Mouse (Mus musculus) hindbrain, embryonic 12.5 days (tissue): ENCODE measurements around the gene Fn1. TPM values are rescaled to one million over a fixed set of nuclear protein-coding genes. Genes with fewer than 3 reads are reported as not detected.
A peak's percentile ranks its signal among the peaks of the same experiment; 100 is the strongest.

Experiments
- ATAC-seq: fragments of 200-750 bp; cut with Nextera tagmentation; 2 replicates; pipeline ENCODE4 v1.8.0; 2017; ENCODE audit warnings: moderate TSS enrichment; ENCODE audit not compliant: low FRiP score
- H3K27ac ChIP-seq: fragments of 300-500 bp; sonication (generic); 2 replicates; pipeline ENCODE4 v1.5.1; 2016; ENCODE audit warnings: mild to moderate bottlenecking
- H3K27me3 ChIP-seq: fragments of 300-500 bp; sonication (generic); 2 replicates; pipeline ENCODE4 v1.6.1; 2016; ENCODE audit warnings: mild to moderate bottlenecking
- H3K36me3 ChIP-seq: fragments of 300-500 bp; sonication (generic); 2 replicates; pipeline ENCODE4 v1.6.1; 2016; ENCODE audit warnings: mild to moderate bottlenecking
- H3K4me1 ChIP-seq: fragments of 300-500 bp; sonication (generic); 2 replicates; pipeline ENCODE4 v1.6.1; 2016
- H3K4me2 ChIP-seq: fragments of 300-500 bp; sonication (generic); replicated peaks from 2 replicates; pipeline ENCODE4 v1.6.1; 2016; ENCODE audit warnings: mild to moderate bottlenecking
- H3K4me3 ChIP-seq: fragments of 300-500 bp; sonication (generic); 2 replicates; pipeline ENCODE4 v1.5.1; 2016; ENCODE audit warnings: mild to moderate bottlenecking
- H3K9ac ChIP-seq: fragments of 300-500 bp; sonication (generic); 2 replicates; pipeline ENCODE4 v1.6.1; 2016; ENCODE audit warnings: mild to moderate bottlenecking, moderate library complexity
- H3K9me3 ChIP-seq: fragments of 300-500 bp; sonication (generic); replicated peaks from 2 replicates; pipeline ENCODE4 v1.6.1; 2016; ENCODE audit warnings: mild to moderate bottlenecking
- WGBS: fragments of 180-500 bp; shearing (Covaris S2); methylation state at CpG from one replicate; pipeline ENCODE4 v1.1.7; 2016; 5-methylcytosine and 5-hydroxymethylcytosine counted together
- polyA plus RNA-seq: library from polyadenylated mRNA; unstranded; fragments of >200 nt; fragmentation: Nextera tagmentation; extraction: Ambion mirVana; gene quantifications from 2 replicates; pipeline ENCODE4 v1.2.1, GENCODE M21; 2016

Fn1 gene
- polyA plus RNA-seq, 1 experiment from 2014 or later = 147 TPM

DNA sequence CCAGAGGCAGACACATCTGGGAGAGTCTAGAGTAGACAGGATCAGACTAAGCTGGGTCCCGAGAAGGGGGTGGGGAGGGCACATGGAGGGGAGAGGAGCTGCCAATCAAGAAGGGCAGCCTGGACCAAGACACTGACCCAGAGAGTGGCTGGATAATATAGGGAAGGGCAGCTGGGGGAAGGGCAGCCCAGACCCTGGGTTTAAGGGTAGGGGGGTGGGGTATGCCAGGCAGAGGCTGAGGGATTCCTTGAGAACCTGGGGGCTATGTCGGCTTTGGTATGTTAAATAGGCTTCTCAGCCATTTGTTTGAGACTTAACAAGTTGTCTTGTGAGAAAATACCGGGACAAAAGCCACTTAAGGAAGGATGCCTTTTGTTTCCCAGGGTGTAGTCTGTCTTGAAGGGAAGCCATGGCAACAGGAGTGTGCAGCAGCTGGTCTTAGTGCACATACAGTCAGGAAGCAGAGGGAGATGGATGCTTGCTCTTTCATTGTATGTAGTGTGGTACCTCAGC lies 20.5 kb upstream of the Fn1 start:
- Histone ChIP-seq H3K4me3 (no peak overlapping the region), H3K9ac (no peak overlapping the region), H3K9me3 (no peaks in the 10 kb centered on the region), H3K36me3 (no peaks in the 10 kb centered on the region), H3K4me1 (peaks cover 7% of the 10 kb centered on the region), H3K4me2 (no peak overlapping the region), H3K27ac (peak overlapping the region; percentile 7; the same call in 1 of the 2 replicates), H3K27me3 (no peaks in the 10 kb centered on the region)
- ATAC-seq = peak; percentile 90
- WGBS = 9% methylated on average over 3 of the region's 3 CpGs

DNA sequence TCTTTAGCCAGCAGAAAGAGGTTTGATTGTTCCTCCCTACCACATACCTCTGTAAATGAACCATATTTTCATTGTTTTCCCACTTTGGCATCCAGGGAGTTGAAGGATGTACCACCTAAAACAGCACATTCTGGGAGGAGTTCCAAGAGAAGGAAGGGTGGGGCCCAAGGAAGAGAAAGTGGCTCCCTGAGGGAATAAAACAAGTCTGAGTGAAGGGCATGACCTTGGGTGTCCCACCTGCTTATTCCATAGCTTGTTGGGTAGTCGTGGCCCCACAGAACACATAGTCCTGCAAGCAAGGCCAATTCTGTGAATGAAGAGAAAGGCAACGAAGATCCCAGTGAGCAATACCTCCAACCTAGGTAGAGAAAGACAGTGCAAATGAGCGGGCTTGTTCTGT lies 19.3 kb upstream of the Fn1 start:
- no peak for ATAC-seq
- WGBS = 90% methylated on average over 3 of the region's 3 CpGs
- peaks cover 7% of the 10 kb centered on the region for H3K4me1 ChIP-seq
- no peaks in the 10 kb centered on the region for H3K36me3 ChIP-seq
- H3K9ac ChIP-seq = no peak overlapping the region
- no peak overlapping the region for H3K27ac ChIP-seq
- H3K9me3 ChIP-seq = peaks cover 6% of the 10 kb centered on the region; the same call in 1 of the 2 replicates
- H3K4me2 ChIP-seq = no peak overlapping the region
- no peak overlapping the region for H3K4me3 ChIP-seq
- H3K27me3 ChIP-seq = no peaks in the 10 kb centered on the region

DNA sequence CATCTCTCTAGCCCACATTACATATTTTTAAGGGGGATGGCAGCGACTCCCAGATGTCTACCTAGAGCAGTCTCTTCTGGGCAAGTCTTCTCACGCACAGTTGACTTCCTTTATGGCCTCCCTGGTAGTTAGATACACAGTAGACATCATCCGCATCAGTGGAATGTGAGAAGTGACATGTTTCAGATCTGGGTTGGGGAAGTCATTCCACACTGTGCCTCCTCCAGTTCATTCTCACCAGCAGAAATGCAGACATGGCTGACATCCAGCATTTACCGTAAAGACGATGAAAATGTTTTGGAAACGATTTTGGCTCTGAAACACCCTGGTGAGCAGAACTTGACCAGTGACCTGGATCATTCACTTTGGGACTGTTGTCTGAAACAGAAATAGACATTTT lies 10.2 kb upstream of the Fn1 start:
- Histone ChIP-seq H3K4me2 (no peak overlapping the region), H3K9me3 (peaks cover 13% of the 10 kb centered on the region), H3K9ac (no peak overlapping the region), H3K36me3 (no peaks in the 10 kb centered on the region), H3K4me1 (no peaks in the 10 kb centered on the region), H3K27me3 (no peaks in the 10 kb centered on the region), H3K4me3 (no peak overlapping the region), H3K27ac (no peak overlapping the region)
- no peak for ATAC-seq
- 83% methylated on average over 6 of the region's 6 CpGs for WGBS

DNA sequence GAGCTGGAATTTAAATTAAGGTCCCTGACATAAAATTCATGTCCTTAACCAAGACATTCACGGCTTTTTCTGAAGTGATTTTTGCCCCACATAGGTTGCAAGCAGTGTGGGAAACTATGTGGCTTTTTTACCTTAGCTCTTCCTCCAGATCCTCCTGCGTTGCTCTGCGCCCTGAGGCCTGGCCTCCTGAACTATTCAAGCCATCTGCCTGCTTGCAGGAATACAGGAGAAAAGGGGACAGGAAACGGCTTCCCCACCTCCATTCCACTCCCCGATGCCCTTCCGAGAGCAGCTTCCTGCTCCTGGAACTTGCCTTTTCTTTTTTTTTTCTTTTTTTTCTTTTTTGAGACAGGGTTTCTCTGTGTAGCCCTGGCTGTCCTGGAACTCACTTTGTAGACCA lies 5.6 kb upstream of the Fn1 start:
- H3K4me3 ChIP-seq = no peak overlapping the region
- peaks cover 7% of the 10 kb centered on the region for H3K9me3 ChIP-seq
- H3K9ac ChIP-seq = no peak overlapping the region
- H3K27ac ChIP-seq = no peak overlapping the region
- ATAC-seq = no peak
- H3K27me3 ChIP-seq = no peaks in the 10 kb centered on the region
- no peaks in the 10 kb centered on the region for H3K36me3 ChIP-seq
- H3K4me1 ChIP-seq = peaks cover 5% of the 10 kb centered on the region; the same call in 1 of the 2 replicates
- WGBS = 68% methylated on average over 6 of the region's 6 CpGs
- H3K4me2 ChIP-seq = no peak overlapping the region

DNA sequence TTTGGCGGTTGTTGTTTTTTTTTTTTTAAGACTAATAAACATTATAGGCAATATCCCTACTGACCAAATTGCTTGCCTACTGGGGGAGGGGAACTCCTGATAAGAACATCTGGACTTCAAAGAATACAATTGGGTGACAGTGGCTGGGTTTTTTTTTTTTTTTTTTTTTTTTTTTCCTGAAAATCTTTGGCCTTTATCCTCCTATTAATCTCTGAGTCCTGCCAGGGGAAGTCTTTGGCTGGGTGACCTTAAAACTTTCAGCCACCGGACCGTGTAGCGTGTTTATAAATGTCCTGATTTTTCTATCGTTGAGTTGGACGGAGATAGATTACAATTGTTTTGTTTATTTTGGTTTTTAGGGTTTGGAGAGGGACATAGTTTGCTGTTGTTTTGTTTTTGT lies 3.3 kb upstream of the Fn1 start:
- no peak overlapping the region for H3K9ac ChIP-seq
- H3K9me3 ChIP-seq = no peaks in the 10 kb centered on the region
- no peak overlapping the region for H3K4me3 ChIP-seq
- H3K36me3 ChIP-seq = no peaks in the 10 kb centered on the region
- 81% methylated on average over 6 of the region's 6 CpGs for WGBS
- no peak for ATAC-seq
- no peak overlapping the region for H3K27ac ChIP-seq
- H3K4me1 ChIP-seq = peaks cover 9% of the 10 kb centered on the region
- no peak overlapping the region for H3K4me2 ChIP-seq
- H3K27me3 ChIP-seq = no peaks in the 10 kb centered on the region

DNA sequence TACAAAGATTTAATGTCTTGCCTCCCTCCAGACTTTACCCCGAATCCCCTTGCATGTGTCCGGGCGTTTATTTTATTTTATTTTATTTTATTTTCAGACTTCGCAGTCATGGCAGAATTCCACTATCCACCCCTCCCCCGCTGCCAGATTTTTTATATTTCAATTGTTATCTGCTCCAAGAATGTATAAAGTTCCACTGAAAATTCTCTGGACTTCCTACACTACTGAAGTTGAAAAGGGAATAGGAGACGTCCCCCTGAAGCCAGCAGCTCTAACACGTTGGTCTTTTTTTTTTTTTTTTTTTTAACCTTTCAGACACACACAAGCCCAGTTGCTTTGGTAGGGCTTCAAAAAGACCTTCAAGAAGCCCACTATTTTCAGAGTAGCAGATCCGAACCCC lies 1.2 kb upstream of the Fn1 start:
- WGBS = 22% methylated on average over 8 of the region's 8 CpGs
- ATAC-seq = no peak
- Histone ChIP-seq H3K27me3 (no peaks in the 10 kb centered on the region), H3K9ac (peak overlapping the region; percentile 82), H3K4me1 (peaks cover 18% of the 10 kb centered on the region), H3K36me3 (peaks cover 3% of the 10 kb centered on the region; the same call in 1 of the 2 replicates), H3K27ac (peak overlapping the region; percentile 90; the same call in 1 of the 2 replicates), H3K9me3 (no peaks in the 10 kb centered on the region), H3K4me2 (peak overlapping the region; percentile 92), H3K4me3 (peak overlapping the region; percentile 76)

DNA sequence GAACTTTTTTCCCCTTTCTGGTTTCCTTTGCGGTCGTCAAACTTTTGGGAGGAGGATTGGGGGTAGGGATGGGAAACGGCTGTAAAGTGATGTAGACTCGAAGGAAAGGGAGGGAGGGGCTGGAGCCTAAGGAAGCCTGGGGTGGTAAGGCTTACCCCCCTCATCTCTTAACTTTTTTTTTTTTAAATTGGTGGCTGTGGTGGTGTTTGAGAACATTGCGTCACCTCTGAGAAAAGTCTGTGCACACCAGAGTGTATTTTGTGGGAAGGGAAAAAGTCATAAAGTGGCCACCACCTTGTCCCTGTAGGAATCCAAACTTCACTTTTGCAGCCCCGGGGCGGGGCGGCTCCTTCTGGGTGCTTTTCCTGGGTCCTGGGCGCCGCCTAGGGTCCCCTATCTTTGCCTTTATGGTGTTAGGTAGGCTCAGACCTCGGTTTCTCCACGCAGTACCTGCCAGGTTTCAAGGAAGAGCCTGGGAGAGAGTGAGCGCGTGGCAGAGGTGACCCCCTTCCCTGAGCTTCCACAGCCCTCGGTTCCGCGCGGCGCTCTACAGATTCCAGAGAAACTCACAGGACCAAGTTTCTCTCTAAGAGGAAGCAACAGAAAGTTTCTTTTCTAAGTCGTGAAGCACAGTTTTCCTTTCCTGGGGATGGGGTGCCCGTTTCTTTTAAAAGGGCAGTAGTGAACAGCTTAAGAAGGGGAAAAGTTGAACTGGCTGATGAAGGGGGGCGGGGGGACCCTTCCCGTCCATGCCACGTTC lies 580 bp upstream of the Fn1 start:
- no peaks in the 10 kb centered on the region for H3K9me3 ChIP-seq
- peak overlapping the region; percentile 76 for H3K4me3 ChIP-seq
- under 1% methylated on average over 24 of the region's 24 CpGs for WGBS
- peaks cover 18% of the 10 kb centered on the region for H3K4me1 ChIP-seq
- peak overlapping the region; percentile 90 for H3K27ac ChIP-seq
- peak overlapping the region; percentile 92 for H3K4me2 ChIP-seq
- H3K27me3 ChIP-seq = no peaks in the 10 kb centered on the region
- ATAC-seq = peak; percentile 26
- peak overlapping the region; percentile 82 for H3K9ac ChIP-seq
- peaks cover 3% of the 10 kb centered on the region; the same call in 1 of the 2 replicates for H3K36me3 ChIP-seq

DNA sequence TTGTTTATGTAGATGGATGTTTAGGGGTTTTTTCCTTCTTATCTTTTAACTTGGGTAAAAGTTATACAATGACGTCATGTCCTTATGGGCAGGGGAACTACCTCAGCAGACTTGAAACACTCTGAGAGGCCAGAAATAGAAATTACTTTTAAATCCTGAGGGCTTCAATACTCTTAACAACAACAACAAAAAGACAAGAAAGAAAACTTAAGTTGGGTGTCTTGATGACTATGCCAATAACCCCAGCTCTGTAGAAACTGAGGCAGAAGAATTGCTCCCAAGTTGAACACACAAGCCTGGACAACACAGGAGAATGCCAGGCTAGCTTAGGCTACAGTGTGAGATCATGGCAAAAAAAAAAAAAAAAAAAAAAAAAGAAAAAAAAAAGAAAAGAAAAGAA lies 1.2 kb downstream of the Fn1 start:
- no peak for ATAC-seq
- Histone ChIP-seq H3K4me1 (peaks cover 18% of the 10 kb centered on the region), H3K36me3 (peaks cover 18% of the 10 kb centered on the region), H3K9me3 (no peaks in the 10 kb centered on the region), H3K4me2 (peak overlapping the region; percentile 92), H3K4me3 (peak overlapping the region; percentile 25), H3K9ac (no peak overlapping the region), H3K27ac (no peak overlapping the region), H3K27me3 (no peaks in the 10 kb centered on the region)
- 45% methylated on average over 1 of the region's 1 CpGs for WGBS

DNA sequence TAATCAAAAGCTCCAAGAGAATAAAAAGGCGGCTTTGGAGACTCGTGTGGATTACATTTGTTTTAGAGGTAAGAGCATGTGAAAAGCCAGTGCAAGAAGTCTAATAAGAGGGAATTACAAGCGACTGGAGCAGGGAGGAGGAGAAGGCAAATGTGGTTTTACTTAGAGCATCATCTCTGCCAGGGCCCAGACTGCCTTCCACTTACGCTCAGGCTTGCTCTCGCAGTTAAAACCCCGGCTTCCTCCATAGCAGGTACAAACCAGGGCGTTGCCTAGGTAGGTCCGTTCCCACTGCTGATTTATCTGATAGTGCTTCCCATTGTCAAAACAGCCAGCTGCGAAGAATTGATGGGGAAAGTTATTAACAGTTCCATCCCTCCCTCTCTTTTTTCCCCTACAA lies 1.7 kb downstream of the Fn1 start:
- Histone ChIP-seq H3K9ac (0 out of 2 replicates have a peak overlapping the region, but pooled peaks have one; percentile 24), H3K4me3 (peak overlapping the region; percentile 25), H3K27ac (no peak overlapping the region), H3K4me2 (peak overlapping the region; percentile 92), H3K36me3 (peaks cover 19% of the 10 kb centered on the region), H3K27me3 (no peaks in the 10 kb centered on the region), H3K4me1 (peaks cover 18% of the 10 kb centered on the region), H3K9me3 (no peaks in the 10 kb centered on the region)
- ATAC-seq = no peak
- 41% methylated on average over 9 of the region's 9 CpGs for WGBS

DNA sequence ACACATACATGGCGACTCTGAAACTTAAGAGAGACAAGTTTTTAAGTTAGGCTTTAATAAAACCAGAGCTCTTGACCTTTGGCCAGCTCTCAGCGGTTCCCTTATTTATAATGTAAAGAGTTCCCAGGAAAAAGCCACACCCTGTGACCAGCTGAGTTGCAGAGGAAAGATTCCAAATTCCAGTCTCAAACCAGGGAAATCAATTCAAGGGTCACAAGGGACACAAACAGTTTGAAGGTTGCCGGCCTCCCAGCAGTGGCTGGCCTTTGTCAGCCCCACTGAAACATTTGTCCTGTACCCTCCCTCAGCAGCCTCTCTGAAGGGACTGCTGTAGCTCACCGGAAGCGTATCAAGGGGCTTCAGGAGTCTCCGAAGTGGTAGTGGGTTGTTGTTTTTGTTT lies 2.3 kb downstream of the Fn1 start:
- Histone ChIP-seq H3K4me3 (peak overlapping the region; percentile 25), H3K9me3 (no peaks in the 10 kb centered on the region), H3K4me2 (peak overlapping the region; percentile 92), H3K9ac (no peak overlapping the region), H3K27ac (no peak overlapping the region), H3K36me3 (peaks cover 24% of the 10 kb centered on the region), H3K27me3 (no peaks in the 10 kb centered on the region), H3K4me1 (peaks cover 18% of the 10 kb centered on the region)
- 14% methylated on average over 6 of the region's 6 CpGs for WGBS
- no peak for ATAC-seq

DNA sequence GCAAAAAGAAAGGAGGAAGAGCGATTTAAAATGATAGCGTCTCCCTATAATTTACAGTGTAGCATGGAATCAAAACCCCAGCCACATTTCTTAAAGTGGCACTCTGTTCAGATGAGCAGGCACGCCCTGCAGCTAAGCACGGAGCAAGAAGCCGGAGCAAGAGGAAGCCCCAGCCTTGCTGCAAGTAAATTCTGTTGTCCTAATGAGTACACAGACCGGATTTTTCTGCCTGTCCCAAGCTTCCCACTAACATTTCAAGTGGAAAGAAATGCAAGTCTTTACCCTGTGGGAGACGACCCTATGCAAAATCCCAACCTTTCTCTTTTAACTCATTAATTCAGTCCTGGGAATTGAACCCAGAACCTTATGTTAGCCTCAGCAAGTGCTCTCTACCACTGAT lies 4.8 kb downstream of the Fn1 start:
- no peaks in the 10 kb centered on the region for H3K27me3 ChIP-seq
- H3K9ac ChIP-seq = no peak overlapping the region
- H3K9me3 ChIP-seq = no peaks in the 10 kb centered on the region
- H3K4me3 ChIP-seq = no peak overlapping the region
- H3K36me3 ChIP-seq = peaks cover 45% of the 10 kb centered on the region
- no peak for ATAC-seq
- no peak overlapping the region for H3K4me2 ChIP-seq
- H3K27ac ChIP-seq = no peak overlapping the region
- peaks cover 11% of the 10 kb centered on the region for H3K4me1 ChIP-seq
- WGBS = 93% methylated on average over 7 of the region's 7 CpGs

DNA sequence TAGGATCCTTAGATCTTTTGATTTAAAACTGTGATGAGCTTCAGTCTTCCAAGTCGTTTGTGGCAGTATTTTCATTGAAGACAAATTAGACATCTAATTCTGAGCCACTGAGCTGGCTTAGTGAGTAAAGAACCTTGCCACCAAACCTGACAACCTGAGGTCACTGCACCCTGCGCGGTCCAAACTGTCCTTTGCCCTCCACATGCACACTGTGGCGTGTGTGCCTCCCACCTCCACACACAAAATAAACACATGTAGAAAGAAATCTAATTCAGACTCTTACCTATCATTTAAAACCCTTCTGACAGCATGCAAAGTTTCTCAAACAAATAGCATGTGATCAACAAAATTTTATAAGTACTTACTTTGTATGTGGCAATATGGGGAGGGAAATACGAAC lies 6.2 kb downstream of the Fn1 start:
- no peak for ATAC-seq
- H3K9ac ChIP-seq = no peak overlapping the region
- H3K4me1 ChIP-seq = peaks cover 11% of the 10 kb centered on the region
- H3K4me2 ChIP-seq = no peak overlapping the region
- H3K36me3 ChIP-seq = peaks cover 58% of the 10 kb centered on the region
- H3K27me3 ChIP-seq = no peaks in the 10 kb centered on the region
- no peak overlapping the region for H3K4me3 ChIP-seq
- WGBS = 85% methylated on average over 5 of the region's 5 CpGs
- H3K9me3 ChIP-seq = no peaks in the 10 kb centered on the region
- H3K27ac ChIP-seq = no peak overlapping the region

DNA sequence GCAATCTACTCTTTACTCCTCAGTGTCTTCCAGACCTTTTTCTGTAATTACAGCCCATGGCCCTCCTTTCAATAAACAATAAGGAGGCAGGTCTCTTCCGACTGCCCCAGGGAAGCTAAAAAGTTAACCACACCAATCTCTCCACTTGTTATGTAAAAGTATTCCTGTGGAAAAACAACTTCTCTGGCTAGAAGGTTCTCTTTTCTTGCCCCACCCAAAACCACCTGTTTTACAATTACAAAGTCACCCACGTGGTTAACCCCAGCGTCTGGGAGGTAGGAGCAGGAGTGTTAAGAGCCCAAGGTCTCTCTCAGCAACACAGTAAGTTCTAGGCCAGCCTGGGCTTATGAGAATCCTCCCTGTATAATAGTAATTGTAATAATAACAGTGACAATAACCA lies 7.0 kb downstream of the Fn1 start:
- peaks cover 7% of the 10 kb centered on the region; the same call in 1 of the 2 replicates for H3K4me1 ChIP-seq
- WGBS = 67% methylated on average over 3 of the region's 3 CpGs
- no peak overlapping the region for H3K4me3 ChIP-seq
- no peaks in the 10 kb centered on the region for H3K9me3 ChIP-seq
- no peak overlapping the region for H3K9ac ChIP-seq
- H3K4me2 ChIP-seq = no peak overlapping the region
- H3K27ac ChIP-seq = no peak overlapping the region
- no peaks in the 10 kb centered on the region for H3K27me3 ChIP-seq
- H3K36me3 ChIP-seq = peaks cover 65% of the 10 kb centered on the region
- ATAC-seq = no peak
